Mouse (Mus musculus): ENCODE measurements around the gene Nmrk1. TPM values are rescaled to one million over a fixed set of nuclear protein-coding genes. Genes with fewer than 3 reads are reported as not detected.

Gene Nmrk1
- polyA plus RNA-seq, 1 experiment from 2014 or later = 4.7 TPM

- no peak overlapping the region for H3K9ac ChIP-seq (ENCODE audit: low read depth, low read length)
- H3K4me3 ChIP-seq (ENCODE audit: low read depth, low read length) = no peak overlapping the region
- H3K27ac ChIP-seq (ENCODE audit: low read depth, low read length) = no peak overlapping the region
- no peak for TF ChIP-seq CTCF (IDR thresholded peaks at IDR 0.05; ENCODE audit: low read depth)
- no peak for ATAC-seq
- H3K9me3 ChIP-seq (ENCODE audit: control insufficient read depth) = no peaks in the 10 kb centered on the region
- H3K27me3 ChIP-seq (replicated peaks; ENCODE audit: control insufficient read depth, insufficient read depth, low read length) = no peaks in the 10 kb centered on the region
- no peaks in the 10 kb centered on the region for H3K4me1 ChIP-seq (replicated peaks; ENCODE audit: control insufficient read depth, insufficient read depth, low read length)
- no peaks in the 10 kb centered on the region for H3K36me3 ChIP-seq (ENCODE audit: control insufficient read depth, insufficient read depth)
- no peak overlapping the region for H3K4me2 ChIP-seq (replicated peaks; ENCODE audit: low read depth)
- WGBS = 71% methylated on average over 6 of the region's 6 CpGs
These were observed 21.3 kb downstream of the Nmrk1 start for GRCm38 (mm10) chr19:18653058-18653457.

DNA sequence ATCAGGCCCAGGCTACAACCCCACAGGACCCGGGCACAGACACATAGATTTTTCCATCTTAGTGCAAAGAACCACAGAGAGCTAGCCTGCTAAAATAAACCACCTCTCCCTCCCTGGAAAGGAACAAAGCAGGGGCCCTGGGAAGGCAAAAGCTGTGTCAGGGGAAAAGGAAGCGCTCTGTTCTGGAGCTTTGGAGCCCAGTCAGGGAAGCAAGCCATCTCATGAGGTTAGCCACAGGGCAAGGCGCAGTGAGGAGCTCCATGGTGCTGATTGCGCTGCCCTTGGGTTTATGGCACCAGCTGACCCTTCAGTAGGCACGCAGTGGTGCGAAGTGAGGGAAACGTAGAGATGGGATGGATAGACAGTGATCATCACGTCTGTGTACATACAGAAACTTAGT, 22.6 kb downstream of the Nmrk1 start:
- Histone ChIP-seq H3K4me1 (replicated peaks; ENCODE audit: control insufficient read depth, insufficient read depth, low read length) (no peaks in the 10 kb centered on the region), H3K27ac (ENCODE audit: low read depth, low read length) (no peak overlapping the region), H3K4me3 (ENCODE audit: low read depth, low read length) (no peak overlapping the region), H3K9me3 (ENCODE audit: control insufficient read depth) (no peaks in the 10 kb centered on the region), H3K9ac (ENCODE audit: low read depth, low read length) (no peak overlapping the region), H3K4me2 (replicated peaks; ENCODE audit: low read depth) (no peak overlapping the region), H3K36me3 (ENCODE audit: control insufficient read depth, insufficient read depth) (no peaks in the 10 kb centered on the region), H3K27me3 (replicated peaks; ENCODE audit: control insufficient read depth, insufficient read depth, low read length) (no peaks in the 10 kb centered on the region)
- no peak for ATAC-seq
- WGBS = 82% methylated on average over 8 of the region's 8 CpGs
- no peak for TF ChIP-seq CTCF (IDR thresholded peaks at IDR 0.05; ENCODE audit: low read depth)

GRCm38 (mm10) chr19:18654984-18655383, 23.2 kb downstream of the Nmrk1 start:
- Histone ChIP-seq H3K4me1 (replicated peaks; ENCODE audit: control insufficient read depth, insufficient read depth, low read length) (no peaks in the 10 kb centered on the region), H3K4me2 (replicated peaks; ENCODE audit: low read depth) (no peak overlapping the region), H3K9me3 (ENCODE audit: control insufficient read depth) (no peaks in the 10 kb centered on the region), H3K9ac (ENCODE audit: low read depth, low read length) (no peak overlapping the region), H3K27me3 (replicated peaks; ENCODE audit: control insufficient read depth, insufficient read depth, low read length) (no peaks in the 10 kb centered on the region), H3K36me3 (ENCODE audit: control insufficient read depth, insufficient read depth) (no peaks in the 10 kb centered on the region), H3K4me3 (ENCODE audit: low read depth, low read length) (no peak overlapping the region), H3K27ac (ENCODE audit: low read depth, low read length) (no peak overlapping the region)
- 73% methylated on average over 5 of the region's 5 CpGs for WGBS
- ATAC-seq = no peak
- TF ChIP-seq CTCF (IDR thresholded peaks at IDR 0.05; ENCODE audit: low read depth) = no peak

DNA sequence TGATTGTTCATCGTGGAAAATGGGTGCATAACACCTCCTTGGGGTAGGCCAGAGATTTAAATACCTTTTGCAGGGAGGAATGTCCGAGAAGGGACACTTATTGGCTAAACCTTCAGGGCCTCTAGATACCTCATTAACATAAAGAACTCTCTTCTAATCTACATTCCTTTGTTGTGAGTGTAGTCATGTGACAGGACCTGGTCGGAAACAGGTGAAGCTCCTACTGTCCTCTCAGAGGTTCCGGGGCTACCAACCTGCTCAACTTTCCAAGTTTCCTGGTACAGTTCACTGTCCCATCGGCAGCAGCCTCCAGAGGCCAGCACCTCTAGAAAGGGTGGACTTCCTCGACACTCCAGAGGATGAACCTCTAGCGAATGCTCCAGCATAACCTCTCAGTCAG, 24.2 kb downstream of the Nmrk1 start:
- WGBS = 75% methylated on average over 7 of the region's 7 CpGs

DNA sequence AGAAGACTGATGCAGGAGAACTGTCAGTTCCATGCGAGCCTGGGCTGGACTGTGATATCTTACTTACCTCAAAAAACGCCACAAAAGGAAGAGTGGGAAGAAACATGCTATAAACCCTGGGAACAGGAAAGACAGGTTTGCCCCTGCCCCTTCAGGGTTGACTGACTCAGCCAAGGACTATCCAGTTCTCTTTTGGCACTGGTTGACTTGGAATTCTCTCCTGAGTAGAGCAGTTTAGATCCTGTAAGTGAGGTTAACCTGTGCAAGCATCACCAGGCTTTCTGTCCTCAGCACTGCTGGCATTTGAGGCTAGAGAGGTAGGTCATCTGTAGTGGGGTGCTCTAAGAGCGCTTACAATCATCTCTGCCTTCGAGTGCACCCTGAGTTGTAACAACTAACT, 26.7 kb downstream of the Nmrk1 start:
- no peak for ATAC-seq

More for the DNA sequence above, 24.2 kb downstream of the Nmrk1 start:
- no peak for TF ChIP-seq CTCF (IDR thresholded peaks at IDR 0.05; ENCODE audit: low read depth)
- Histone ChIP-seq H3K27ac (ENCODE audit: low read depth, low read length) (no peak overlapping the region), H3K9me3 (ENCODE audit: control insufficient read depth) (no peaks in the 10 kb centered on the region), H3K4me3 (ENCODE audit: low read depth, low read length) (no peak overlapping the region), H3K9ac (ENCODE audit: low read depth, low read length) (no peak overlapping the region), H3K27me3 (replicated peaks; ENCODE audit: control insufficient read depth, insufficient read depth, low read length) (no peaks in the 10 kb centered on the region), H3K4me1 (replicated peaks; ENCODE audit: control insufficient read depth, insufficient read depth, low read length) (no peaks in the 10 kb centered on the region), H3K36me3 (ENCODE audit: control insufficient read depth, insufficient read depth) (no peaks in the 10 kb centered on the region), H3K4me2 (replicated peaks; ENCODE audit: low read depth) (no peak overlapping the region)
- ATAC-seq = no peak

DNA sequence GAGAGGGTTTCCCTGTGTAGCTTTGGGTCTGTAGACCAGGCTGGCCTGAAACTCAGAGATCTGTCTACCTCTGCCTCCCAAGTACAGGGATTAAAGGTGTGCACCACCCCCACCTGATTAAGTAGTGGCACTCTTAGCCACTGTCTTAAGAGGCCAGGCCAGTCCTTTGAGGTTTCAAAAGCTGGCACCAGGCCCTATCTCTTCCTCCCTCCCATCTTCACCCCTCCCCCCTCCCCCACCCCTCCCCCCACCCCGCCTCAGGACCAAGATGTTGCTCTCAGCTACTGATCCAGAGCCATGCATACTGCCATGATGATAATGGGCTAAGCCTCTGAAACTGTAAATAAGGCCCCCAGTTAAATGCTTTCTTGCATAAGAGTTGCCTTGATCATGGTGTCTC, 27.6 kb downstream of the Nmrk1 start:
- no peak overlapping the region for H3K4me2 ChIP-seq (replicated peaks; ENCODE audit: low read depth)

More for the DNA sequence above, 26.7 kb downstream of the Nmrk1 start:
- Histone ChIP-seq H3K4me3 (ENCODE audit: low read depth, low read length) (no peak overlapping the region), H3K27ac (ENCODE audit: low read depth, low read length) (no peak overlapping the region), H3K4me1 (replicated peaks; ENCODE audit: control insufficient read depth, insufficient read depth, low read length) (no peaks in the 10 kb centered on the region), H3K27me3 (replicated peaks; ENCODE audit: control insufficient read depth, insufficient read depth, low read length) (no peaks in the 10 kb centered on the region), H3K4me2 (replicated peaks; ENCODE audit: low read depth) (no peak overlapping the region), H3K9me3 (ENCODE audit: control insufficient read depth) (no peaks in the 10 kb centered on the region), H3K9ac (ENCODE audit: low read depth, low read length) (no peak overlapping the region), H3K36me3 (ENCODE audit: control insufficient read depth, insufficient read depth) (no peaks in the 10 kb centered on the region)
- 60% methylated on average over 4 of the region's 4 CpGs for WGBS
- no peak for TF ChIP-seq CTCF (IDR thresholded peaks at IDR 0.05; ENCODE audit: low read depth)

DNA sequence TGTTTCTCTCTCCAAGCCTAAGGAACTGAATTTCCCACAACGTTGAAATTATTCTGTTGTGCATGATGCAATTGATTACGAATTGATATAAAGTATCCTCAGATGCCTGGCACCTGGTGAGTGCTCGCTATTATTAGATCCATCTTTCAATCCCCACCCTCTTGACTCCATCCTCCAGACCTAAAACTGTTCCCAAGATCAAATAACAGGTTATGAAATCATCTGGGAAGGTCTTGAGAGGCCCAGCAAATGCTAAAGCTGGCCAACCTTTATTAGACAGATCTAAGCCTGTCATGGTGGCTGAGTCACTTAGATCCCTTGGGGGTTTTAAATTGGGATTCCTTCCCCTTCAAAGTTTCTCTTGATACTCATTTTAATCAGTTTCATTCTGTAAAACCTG, 28.7 kb downstream of the Nmrk1 start:
- Histone ChIP-seq H3K27me3 (replicated peaks; ENCODE audit: control insufficient read depth, insufficient read depth, low read length) (no peaks in the 10 kb centered on the region), H3K4me1 (replicated peaks; ENCODE audit: control insufficient read depth, insufficient read depth, low read length) (no peaks in the 10 kb centered on the region), H3K4me3 (ENCODE audit: low read depth, low read length) (no peak overlapping the region), H3K9me3 (ENCODE audit: control insufficient read depth) (no peaks in the 10 kb centered on the region), H3K36me3 (ENCODE audit: control insufficient read depth, insufficient read depth) (no peaks in the 10 kb centered on the region), H3K9ac (ENCODE audit: low read depth, low read length) (no peak overlapping the region), H3K4me2 (replicated peaks; ENCODE audit: low read depth) (no peak overlapping the region), H3K27ac (ENCODE audit: low read depth, low read length) (no peak overlapping the region)
- WGBS = 86% methylated on average over 3 of the region's 3 CpGs
- TF ChIP-seq CTCF (IDR thresholded peaks at IDR 0.05; ENCODE audit: low read depth) = no peak
- no peak for ATAC-seq

More for the DNA sequence above, 27.6 kb downstream of the Nmrk1 start:
- Histone ChIP-seq H3K27me3 (replicated peaks; ENCODE audit: control insufficient read depth, insufficient read depth, low read length) (no peaks in the 10 kb centered on the region), H3K9ac (ENCODE audit: low read depth, low read length) (no peak overlapping the region), H3K4me1 (replicated peaks; ENCODE audit: control insufficient read depth, insufficient read depth, low read length) (no peaks in the 10 kb centered on the region), H3K9me3 (ENCODE audit: control insufficient read depth) (no peaks in the 10 kb centered on the region), H3K36me3 (ENCODE audit: control insufficient read depth, insufficient read depth) (no peaks in the 10 kb centered on the region), H3K27ac (ENCODE audit: low read depth, low read length) (no peak overlapping the region), H3K4me3 (ENCODE audit: low read depth, low read length) (no peak overlapping the region)
- ATAC-seq = no peak
- no CpG with 5 or more reads among the region's 1 CpGs for WGBS
- no peak for TF ChIP-seq CTCF (IDR thresholded peaks at IDR 0.05; ENCODE audit: low read depth)

Data from intestine, postnatal 0 days (tissue).